Mouse (Mus musculus) lung, adult 2 months (tissue): ENCODE measurements at regions not wholly inside any gene's neighbourhood (a gene's known extent, or its start where the extent isn't known, plus 50 kb on each side); places are given as distances from the start of the nearest gene placed in this dataset.

Experiments
- CTCF ChIP-seq: fragments of 200-500 bp; IDR thresholded peaks from 2 replicates; pipeline ENCODE4 v1.5.1; 2011; ENCODE audit warnings: mild to moderate bottlenecking, low read length, control low read depth; ENCODE audit not compliant: insufficient read depth
- POLR2A ChIP-seq: fragments of 200-500 bp; IDR thresholded peaks from 2 replicates; pipeline ENCODE4 v1.6.1; 2011; ENCODE audit warnings: low read depth, mild to moderate bottlenecking, control low read depth, low read length, borderline replicate concordance; ENCODE audit errors: extremely low read depth

GRCm38 (mm10) chr15:31729133-31729532 is 127.5 kb downstream of the Fam173b start:
- TF ChIP-seq CTCF (no peak), POLR2A (no peak)
